15 mouse cellular contexts compared by ENCODE assay signal in genomic region chr6:145852708-145853107, GRCm38 (mm10).
"Had no signal": no experiment of that assay in that cellular context is flagged by ENCODE, and none has a peak within 500 bp of the region (broad histone marks: within the 10 kb centered on the region; RNA-seq: fewer than 3 reads in every experiment).

No protein-coding gene starts in this region.

- H3K27ac ChIP-seq: lung, embryonic 15.5 days; macrophage; midbrain, embryonic 13.5 days; midbrain, embryonic 15.5 days; neural tube, embryonic 12.5 days had no signal

- DNase-seq: lung, adult 2 months; lung, postnatal 14 days; right cerebral cortex, postnatal 14 days; right cerebral cortex, postnatal 4 days; spleen, adult 18-20 months; thymus, adult 18-20 months; thymus, postnatal 14 days; thymus, postnatal 36 days had no signal

- H3K4me3 ChIP-seq: lung, embryonic 15.5 days; megakaryocyte, embryonic 14.5 days; midbrain, embryonic 13.5 days; midbrain, embryonic 15.5 days; neural tube, embryonic 12.5 days had no signal

- ATAC-seq: lung, postnatal 0 days; midbrain, embryonic 13.5 days; midbrain, embryonic 15.5 days had no signal
